Mouse (Mus musculus) erythroblast, embryonic 14.5 days (primary cell): Measurements from ENCODE around the gene Dnah14.

Experiments
- GATA1 ChIP-seq: IDR thresholded peaks from 2 replicates; pipeline ENCODE4 v1.6.1; 2012; ENCODE audit warnings: low read length, inconsistent platforms, mixed read lengths
- TAL1 ChIP-seq: IDR thresholded peaks from 3 replicates; pipeline ENCODE4 v1.6.1; 2012; ENCODE audit warnings: low read length, inconsistent platforms, mixed read lengths

- TF ChIP-seq GATA1 (no peak), TAL1 (no peak)
Measured at GRCm38 (mm10) chr1:181624876-181625275, 48.5 kb downstream of the Dnah14 start.
